Mouse (Mus musculus): Measurements from ENCODE around the gene Palm. TPM values are rescaled to one million over a fixed set of nuclear protein-coding genes. Genes with fewer than 3 reads are reported as not detected.

Gene Palm
- polyA plus RNA-seq, 1 experiment from 2014 or later, result 67.1 TPM

DNA sequence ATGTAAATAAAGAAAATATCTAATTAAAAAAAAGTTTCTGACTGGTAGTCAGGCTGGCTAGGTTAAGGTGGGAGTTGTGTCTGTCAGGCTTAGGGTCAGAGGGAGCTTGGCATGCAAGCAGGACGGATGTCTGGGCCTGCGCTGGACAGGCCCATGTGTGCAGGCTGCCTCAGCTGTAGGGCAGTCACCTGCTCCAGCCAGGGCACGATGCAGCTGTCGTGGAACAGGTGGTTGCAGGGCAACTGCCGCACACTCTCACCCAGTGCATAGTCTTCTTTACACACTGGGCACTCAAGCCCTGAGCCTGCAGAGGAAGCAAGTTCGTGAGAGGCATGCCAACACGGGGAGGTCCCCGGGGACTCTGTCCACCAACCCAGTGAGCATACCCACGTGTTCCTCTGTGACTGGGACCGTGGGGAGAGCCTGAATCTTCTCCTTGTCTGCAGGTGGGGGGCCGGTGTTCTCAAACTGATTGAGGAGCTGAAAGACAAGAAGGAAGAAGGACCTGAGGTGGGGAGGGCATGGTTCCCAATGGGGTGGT is 32.7 kb upstream of the Palm start:
- Histone ChIP-seq H3K4me1 (peaks cover 27% of the 10 kb centered on the region), H3K9ac (no peak overlapping the region), H3K9me3 (no peaks in the 10 kb centered on the region), H3K4me2 (no peak overlapping the region), H3K36me3 (peaks cover 71% of the 10 kb centered on the region), H3K27me3 (replicated peaks) (peaks cover under 1% of the 10 kb centered on the region; the same call in 1 of the 2 replicates), H3K4me3 (no peak overlapping the region), H3K27ac (replicated peaks) (no peak overlapping the region)
- 90% methylated on average over 11 of the region's 11 CpGs for WGBS
- ATAC-seq (ENCODE audit: extremely low read depth, insufficient number of reproducible peaks, low FRiP score, low TSS enrichment), result no peak

DNA sequence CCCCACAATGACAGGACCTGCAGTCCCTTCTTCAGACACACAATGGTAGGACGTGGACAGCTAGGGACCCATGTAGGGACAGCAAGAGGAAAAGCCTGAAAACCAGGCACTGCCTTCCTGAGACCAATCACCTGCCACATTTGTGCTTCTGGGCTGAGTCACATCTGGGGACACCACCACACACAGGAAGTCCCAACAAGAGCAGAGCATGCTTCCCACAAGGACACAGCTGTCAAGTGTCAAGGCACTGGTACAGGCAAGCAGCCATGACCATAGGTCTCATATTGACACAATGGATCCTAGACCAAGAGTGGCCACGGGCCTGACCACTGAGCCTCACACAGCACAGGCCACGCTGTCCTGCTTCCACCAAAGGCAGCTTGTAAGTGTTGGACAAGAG is 30.5 kb upstream of the Palm start:
- ATAC-seq (ENCODE audit: extremely low read depth, insufficient number of reproducible peaks, low FRiP score, low TSS enrichment), result no peak
- 88% methylated on average over 3 of the region's 3 CpGs for WGBS
- H3K27ac ChIP-seq (replicated peaks), result no peak overlapping the region
- peaks cover 37% of the 10 kb centered on the region for H3K4me1 ChIP-seq
- peaks cover 50% of the 10 kb centered on the region for H3K36me3 ChIP-seq
- no peak overlapping the region for H3K4me2 ChIP-seq
- H3K4me3 ChIP-seq, result no peak overlapping the region
- H3K9ac ChIP-seq, result 0 out of 2 replicates have a peak overlapping the region, but pooled peaks have one; percentile 6
- H3K27me3 ChIP-seq (replicated peaks), result no peaks in the 10 kb centered on the region
- H3K9me3 ChIP-seq, result no peaks in the 10 kb centered on the region

DNA sequence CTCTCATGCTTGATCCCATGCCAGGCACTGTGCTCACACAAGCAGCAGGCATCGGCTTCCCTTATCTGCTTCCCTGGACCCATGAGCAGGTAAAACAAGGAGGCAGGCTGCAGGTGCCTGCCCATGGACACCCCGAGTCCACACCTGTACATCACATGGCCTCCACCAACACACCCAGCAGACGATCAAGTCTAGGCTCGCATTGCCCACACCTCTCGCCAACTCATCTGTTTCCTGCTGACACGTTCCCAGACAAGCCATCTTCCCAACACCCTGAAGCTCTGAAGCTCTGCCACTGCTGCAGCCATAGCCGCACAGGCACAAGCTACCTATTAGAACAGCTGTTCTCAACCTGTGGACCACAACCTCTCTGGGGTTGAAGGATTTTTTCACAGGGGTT is 29.1 kb upstream of the Palm start:
- peaks cover 42% of the 10 kb centered on the region for H3K4me1 ChIP-seq
- H3K4me2 ChIP-seq, result no peak overlapping the region
- no peaks in the 10 kb centered on the region for H3K9me3 ChIP-seq
- no peaks in the 10 kb centered on the region for H3K27me3 ChIP-seq (replicated peaks)
- H3K36me3 ChIP-seq, result peaks cover 37% of the 10 kb centered on the region
- no peak for ATAC-seq (ENCODE audit: extremely low read depth, insufficient number of reproducible peaks, low FRiP score, low TSS enrichment)
- 70% methylated on average over 7 of the region's 7 CpGs for WGBS
- no peak overlapping the region for H3K27ac ChIP-seq (replicated peaks)
- H3K9ac ChIP-seq, result peak overlapping the region; percentile 63
- no peak overlapping the region for H3K4me3 ChIP-seq

DNA sequence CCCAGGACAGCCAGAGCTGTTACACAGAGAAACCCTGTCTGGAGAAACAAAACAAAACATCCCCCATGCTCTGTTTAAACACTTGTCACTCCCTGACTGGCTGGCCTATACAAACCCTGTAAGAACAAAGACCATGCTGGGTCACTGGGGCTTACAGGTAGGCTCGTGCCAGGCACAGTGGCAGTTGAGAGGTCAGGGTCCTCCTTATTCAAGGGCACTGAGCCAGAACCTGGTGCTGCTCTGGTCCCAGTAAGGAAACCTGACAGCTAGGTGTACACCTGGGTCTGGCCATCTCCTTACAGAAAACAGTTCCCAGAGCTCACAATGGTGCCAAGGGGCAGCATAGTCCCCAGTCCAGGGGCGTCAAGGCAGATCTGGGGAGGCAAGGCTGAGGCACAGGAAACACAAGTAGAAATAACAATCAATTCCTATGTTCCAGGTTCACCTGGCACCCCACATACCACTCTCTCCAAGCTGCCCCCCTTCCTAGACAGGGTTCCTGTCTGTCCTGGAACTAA is 28.1 kb upstream of the Palm start:
- peaks cover 42% of the 10 kb centered on the region for H3K4me1 ChIP-seq
- no peak for ATAC-seq (ENCODE audit: extremely low read depth, insufficient number of reproducible peaks, low FRiP score, low TSS enrichment)
- WGBS, result 78% methylated on average over 2 of the region's 2 CpGs

DNA sequence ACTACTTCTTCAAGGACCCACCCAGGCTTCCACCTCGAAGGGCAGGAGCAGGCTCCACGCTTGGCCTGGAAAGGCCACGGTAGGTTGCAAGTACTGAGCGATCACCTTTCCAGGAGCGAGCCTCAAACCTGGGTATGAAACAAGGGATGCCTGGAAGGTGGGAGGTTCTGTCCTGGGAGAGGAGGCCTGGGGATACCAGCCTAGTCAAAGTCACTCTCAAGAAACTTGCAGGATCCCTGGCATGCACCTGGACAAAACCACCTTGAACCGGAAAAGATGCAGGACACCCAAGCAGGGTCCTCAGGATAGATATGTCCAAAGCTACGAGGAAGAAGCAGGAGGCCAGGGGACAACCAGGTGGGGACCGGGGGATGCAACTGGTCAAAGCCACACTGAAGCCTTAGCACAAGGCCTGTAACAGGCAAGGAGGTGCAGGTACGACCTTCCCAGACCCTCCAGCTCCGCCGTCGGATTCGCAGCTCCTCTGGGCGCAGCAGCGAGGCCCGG is 27.3 kb upstream of the Palm start:
- Histone ChIP-seq H3K9ac (peak overlapping the region; percentile 98), H3K36me3 (peaks cover 19% of the 10 kb centered on the region), H3K27ac (replicated peaks) (peak overlapping the region; percentile 91), H3K4me3 (peak overlapping the region; percentile 93), H3K4me2 (peak overlapping the region; percentile 97), H3K4me1 (peaks cover 42% of the 10 kb centered on the region), H3K27me3 (replicated peaks) (peaks cover 8% of the 10 kb centered on the region), H3K9me3 (no peaks in the 10 kb centered on the region)
- no peak for ATAC-seq (ENCODE audit: extremely low read depth, insufficient number of reproducible peaks, low FRiP score, low TSS enrichment)
- WGBS, result 6% methylated on average over 16 of the region's 16 CpGs

More for the DNA sequence above, 28.1 kb upstream of the Palm start:
- peak overlapping the region; percentile 98 for H3K9ac ChIP-seq
- peaks cover 27% of the 10 kb centered on the region for H3K36me3 ChIP-seq
- peak overlapping the region; percentile 93 for H3K4me3 ChIP-seq
- H3K4me2 ChIP-seq, result peak overlapping the region; percentile 97
- no peak overlapping the region for H3K27ac ChIP-seq (replicated peaks)
- no peaks in the 10 kb centered on the region for H3K27me3 ChIP-seq (replicated peaks)
- no peaks in the 10 kb centered on the region for H3K9me3 ChIP-seq

DNA sequence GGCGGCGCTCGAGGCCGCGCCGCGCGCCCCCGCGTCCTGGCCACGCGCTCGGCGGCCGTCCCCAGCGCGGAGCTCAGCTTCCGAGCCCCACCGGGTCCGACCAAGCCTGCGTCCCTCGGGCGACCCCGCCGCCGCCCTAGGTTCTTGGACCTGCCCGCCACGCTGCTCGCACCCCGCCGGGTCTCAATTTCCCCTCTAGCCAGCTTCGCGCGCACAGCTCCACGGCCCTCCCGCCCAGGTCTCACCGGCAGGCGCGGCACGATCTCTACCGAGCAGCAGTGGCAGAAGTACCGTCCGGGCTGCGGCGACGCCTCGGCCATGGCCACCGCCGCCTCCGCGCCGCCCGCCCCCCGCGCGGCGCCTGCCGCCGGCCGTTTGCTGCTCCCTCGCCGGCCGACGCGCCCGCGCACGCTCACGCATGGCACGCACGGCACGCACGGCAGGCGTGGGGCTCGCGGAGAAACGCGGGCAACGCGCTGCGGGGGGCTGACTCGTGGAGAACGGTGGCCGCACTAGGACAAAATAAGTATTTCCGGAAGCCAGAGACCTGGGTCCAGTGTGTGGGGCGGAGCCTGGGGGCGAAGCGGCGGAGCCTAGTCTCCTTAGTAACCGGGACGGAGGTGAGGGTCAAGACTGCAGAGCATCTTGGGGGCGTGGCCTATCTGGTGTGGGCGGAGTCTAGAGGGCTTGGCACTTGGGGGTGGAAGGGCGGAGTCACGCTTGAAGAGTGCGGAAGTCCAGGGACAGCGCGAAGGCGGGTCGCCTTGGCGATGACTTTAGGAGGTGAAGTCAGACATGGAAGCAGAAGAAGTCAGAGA is 26.7 kb upstream of the Palm start, which contains the start of gene Rnf126:
Rnf126 (minus strand) TSS at position 445 of the 818 bp plus-strand sequence.
- peak; percentile 89 for ATAC-seq (ENCODE audit: extremely low read depth, insufficient number of reproducible peaks, low FRiP score, low TSS enrichment)
- Histone ChIP-seq H3K4me1 (peaks cover 42% of the 10 kb centered on the region), H3K27ac (replicated peaks) (peak within 1 kb of the TSS; percentile 91), H3K9ac (peak within 1 kb of the TSS; percentile 98), H3K36me3 (peaks cover 13% of the 10 kb centered on the region), H3K4me2 (peak within 1 kb of the TSS; percentile 97), H3K4me3 (peak within 1 kb of the TSS; percentile 93), H3K27me3 (replicated peaks) (peaks cover 9% of the 10 kb centered on the region), H3K9me3 (no peaks in the 10 kb centered on the region)
- under 1% methylated on average over 96 of the region's 101 CpGs for WGBS

DNA sequence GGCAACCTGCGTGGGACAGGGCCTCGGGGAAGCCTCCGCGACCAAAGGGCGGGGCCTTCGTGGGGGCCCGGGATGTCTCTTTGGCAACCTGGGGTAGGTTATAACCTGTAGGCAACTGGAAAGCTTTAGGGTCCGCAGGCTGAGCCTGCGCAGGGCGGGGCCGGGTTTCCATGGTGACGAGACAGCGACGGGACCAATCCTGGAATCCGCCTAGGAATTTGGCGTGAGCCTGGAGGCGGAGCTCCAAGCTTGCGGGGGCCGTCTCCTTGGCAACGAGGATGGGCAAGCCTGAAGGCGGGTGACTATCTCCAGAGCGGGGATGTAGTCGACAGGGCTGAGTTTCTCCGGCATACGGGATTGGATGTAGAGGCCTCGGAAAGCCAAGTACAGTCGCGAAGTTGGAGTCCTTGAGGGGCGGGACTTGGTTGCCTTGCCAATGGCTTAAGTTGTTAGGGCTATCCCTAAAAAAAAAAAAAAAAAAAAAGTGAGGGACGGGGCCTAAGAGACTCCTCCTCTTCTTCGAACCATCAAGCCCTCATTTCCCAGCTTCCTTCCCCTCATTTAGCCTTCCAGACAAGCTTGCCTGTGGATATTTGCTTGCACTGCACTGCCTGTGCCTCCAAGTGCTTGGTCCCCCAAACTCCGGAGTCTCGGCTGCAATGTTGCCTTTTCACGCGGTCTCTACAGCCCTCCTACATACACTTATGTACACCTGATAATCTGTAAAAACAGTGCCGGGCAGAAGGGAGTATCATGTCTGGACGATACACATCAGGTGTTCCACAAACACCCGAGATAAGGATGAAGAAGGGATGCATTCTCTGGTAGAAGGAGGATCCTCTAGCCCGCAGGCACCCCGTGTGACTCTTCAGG is 25.8 kb upstream of the Palm start:
- ATAC-seq (ENCODE audit: extremely low read depth, insufficient number of reproducible peaks, low FRiP score, low TSS enrichment), result peak; percentile 71
- Histone ChIP-seq H3K9me3 (no peaks in the 10 kb centered on the region), H3K27me3 (replicated peaks) (peaks cover 9% of the 10 kb centered on the region), H3K4me3 (peak overlapping the region; percentile 93), H3K4me2 (peak overlapping the region; percentile 97), H3K27ac (replicated peaks) (peak overlapping the region; percentile 91), H3K9ac (peak overlapping the region; percentile 98), H3K4me1 (peaks cover 42% of the 10 kb centered on the region), H3K36me3 (peaks cover 4% of the 10 kb centered on the region; the same call in 1 of the 2 replicates)
- 11% methylated on average over 40 of the region's 40 CpGs for WGBS

DNA sequence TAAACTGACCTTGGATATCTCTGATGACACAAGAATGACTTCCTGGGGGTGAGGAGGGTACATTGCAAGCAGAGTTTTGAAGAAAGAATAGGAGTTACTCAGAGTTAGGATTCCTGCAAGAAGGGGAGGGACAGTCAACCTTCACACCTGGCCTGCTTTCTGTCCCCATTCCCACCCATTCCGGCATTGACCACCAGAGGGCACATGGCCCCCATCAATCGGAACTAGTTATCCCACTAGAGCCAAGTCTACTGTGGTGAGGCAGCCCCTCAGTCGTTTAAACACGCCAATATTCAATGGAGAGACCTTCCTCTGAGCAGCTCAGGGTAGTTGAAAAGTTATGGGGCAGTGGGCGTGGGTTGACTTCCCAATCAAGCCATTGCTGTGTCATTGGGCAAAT is 25.0 kb upstream of the Palm start:
- ATAC-seq (ENCODE audit: extremely low read depth, insufficient number of reproducible peaks, low FRiP score, low TSS enrichment), result no peak
- no peaks in the 10 kb centered on the region for H3K36me3 ChIP-seq
- H3K9ac ChIP-seq, result 0 out of 2 replicates have a peak overlapping the region, but pooled peaks have one; percentile 30
- WGBS, result 2% methylated on average over 5 of the region's 5 CpGs
- H3K4me2 ChIP-seq, result peak overlapping the region; percentile 97; the same call in 1 of the 2 replicates
- H3K27ac ChIP-seq (replicated peaks), result no peak overlapping the region
- H3K4me3 ChIP-seq, result no peak overlapping the region
- H3K9me3 ChIP-seq, result no peaks in the 10 kb centered on the region
- peaks cover 9% of the 10 kb centered on the region for H3K27me3 ChIP-seq (replicated peaks)
- peaks cover 38% of the 10 kb centered on the region for H3K4me1 ChIP-seq

DNA sequence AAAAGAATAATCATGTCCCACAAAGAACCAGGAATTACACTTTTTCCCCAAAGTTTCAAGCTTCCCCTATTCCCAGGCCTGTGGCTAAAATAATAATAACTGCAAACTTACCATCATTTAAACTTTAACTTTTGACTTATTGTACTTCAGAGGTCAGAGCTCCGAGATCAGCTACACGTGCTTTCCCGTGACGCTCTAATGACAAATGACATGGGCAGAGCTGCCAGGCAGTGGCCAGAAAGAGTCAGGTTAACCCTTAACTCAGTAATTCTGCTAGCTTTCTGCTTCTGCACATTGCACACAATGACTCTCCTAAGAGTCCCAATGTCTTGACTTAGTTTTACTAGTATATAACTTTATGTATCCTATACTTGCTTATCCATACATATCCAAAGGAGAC is 24.0 kb upstream of the Palm start:
- Histone ChIP-seq H3K4me3 (no peak overlapping the region), H3K9ac (no peak overlapping the region), H3K27ac (replicated peaks) (no peak overlapping the region), H3K4me2 (no peak overlapping the region), H3K36me3 (no peaks in the 10 kb centered on the region), H3K9me3 (no peaks in the 10 kb centered on the region), H3K27me3 (replicated peaks) (peaks cover 9% of the 10 kb centered on the region), H3K4me1 (peaks cover 29% of the 10 kb centered on the region)
- 59% methylated on average over 4 of the region's 4 CpGs for WGBS
- ATAC-seq (ENCODE audit: extremely low read depth, insufficient number of reproducible peaks, low FRiP score, low TSS enrichment), result no peak

DNA sequence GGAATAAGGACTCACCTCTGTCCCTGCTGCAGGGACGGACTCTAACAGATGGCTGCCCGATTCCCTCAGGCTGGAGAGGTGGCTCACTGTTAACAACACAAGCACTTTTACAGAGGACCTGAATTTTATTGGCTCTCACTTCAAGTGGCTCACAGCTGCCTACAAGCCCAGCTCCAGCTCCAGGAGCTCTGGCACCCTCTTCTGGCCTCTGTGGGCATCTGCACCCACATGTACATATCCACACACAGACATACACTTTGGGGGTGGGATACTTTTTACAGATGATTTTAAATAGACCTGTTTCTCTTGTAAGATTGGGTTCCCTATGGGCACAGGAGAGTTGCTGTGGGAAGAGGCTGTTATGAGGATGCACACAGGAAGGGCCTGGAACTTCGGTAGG is 21.1 kb upstream of the Palm start:
- no peak for ATAC-seq (ENCODE audit: extremely low read depth, insufficient number of reproducible peaks, low FRiP score, low TSS enrichment)
- Histone ChIP-seq H3K9me3 (0 out of 2 replicates have a peak, but pooled peaks cover 6% of the 10 kb centered on the region), H3K9ac (no peak overlapping the region), H3K27me3 (replicated peaks) (peaks cover 17% of the 10 kb centered on the region), H3K4me3 (no peak overlapping the region), H3K4me1 (peaks cover 15% of the 10 kb centered on the region), H3K4me2 (no peak overlapping the region), H3K27ac (replicated peaks) (no peak overlapping the region), H3K36me3 (no peaks in the 10 kb centered on the region)
- 88% methylated on average over 3 of the region's 3 CpGs for WGBS
